Mouse (Mus musculus): ENCODE results near the gene 1700025G04Rik. TPM values are rescaled to one million over a fixed set of nuclear protein-coding genes. Genes with fewer than 3 reads are reported as not detected.

Gene 1700025G04Rik
- polyA plus RNA-seq (2014; fragmentation: Nextera tagmentation; extraction: Ambion mirVana) = 29.1 and 30.2 TPM in 2 replicates

DNA sequence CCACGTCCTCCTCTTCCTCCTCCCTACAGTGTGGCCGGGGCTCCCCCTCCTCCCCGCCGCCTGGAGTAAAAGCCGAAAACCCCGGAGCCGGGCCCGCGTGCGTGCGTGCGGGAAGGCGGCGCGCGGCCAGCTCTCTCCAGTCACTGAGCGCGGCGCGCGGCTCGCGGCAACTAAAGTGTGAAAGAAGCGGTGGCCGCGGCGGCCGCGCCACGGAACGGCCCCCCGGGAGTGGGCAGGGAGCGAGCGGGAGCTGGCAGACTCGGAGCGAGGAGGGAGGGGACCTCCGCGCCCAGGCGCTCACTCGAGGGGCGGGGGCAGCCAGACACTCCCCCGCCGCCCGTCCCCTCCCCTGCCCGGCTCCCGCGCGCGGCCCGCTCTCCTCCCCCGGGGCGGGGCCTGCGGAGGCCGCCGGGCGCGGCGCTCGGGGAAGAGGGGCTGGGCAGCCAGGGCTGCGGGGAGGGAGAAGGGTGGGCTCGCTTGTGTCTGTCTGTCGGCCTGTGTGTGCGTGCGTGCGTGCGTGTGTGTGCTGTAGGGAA lies at the start of gene 1700025G04Rik:
1700025G04Rik (minus strand) TSS at position 108 of the 536 bp plus-strand sequence.
- peaks cover 32% of the 10 kb centered on the region for H3K4me1 ChIP-seq (ENCODE audit: control insufficient read depth, insufficient read depth, low read length)
- peak within 1 kb of the TSS; percentile 79 for H3K4me3 ChIP-seq (ENCODE audit: low read depth, low read length)
- peak; percentile 90 for ATAC-seq (ENCODE audit: low read depth)
- H3K9ac ChIP-seq (replicated peaks; ENCODE audit: low read depth, low read length) = peak within 1 kb of the TSS; percentile 97
- WGBS = under 1% methylated on average over 45 of the region's 66 CpGs
- H3K27ac ChIP-seq (ENCODE audit: low read depth, low read length) = peak within 1 kb of the TSS; percentile 99
- H3K4me2 ChIP-seq (ENCODE audit: low read depth, low read length) = peak within 1 kb of the TSS; percentile 58
- H3K27me3 ChIP-seq (ENCODE audit: control insufficient read depth, insufficient read depth, low read length) = no peaks in the 10 kb centered on the region
- H3K9me3 ChIP-seq (ENCODE audit: control insufficient read depth, low read length) = no peaks in the 10 kb centered on the region
- no peaks in the 10 kb centered on the region for H3K36me3 ChIP-seq (ENCODE audit: control insufficient read depth, insufficient read depth, low read length)

DNA sequence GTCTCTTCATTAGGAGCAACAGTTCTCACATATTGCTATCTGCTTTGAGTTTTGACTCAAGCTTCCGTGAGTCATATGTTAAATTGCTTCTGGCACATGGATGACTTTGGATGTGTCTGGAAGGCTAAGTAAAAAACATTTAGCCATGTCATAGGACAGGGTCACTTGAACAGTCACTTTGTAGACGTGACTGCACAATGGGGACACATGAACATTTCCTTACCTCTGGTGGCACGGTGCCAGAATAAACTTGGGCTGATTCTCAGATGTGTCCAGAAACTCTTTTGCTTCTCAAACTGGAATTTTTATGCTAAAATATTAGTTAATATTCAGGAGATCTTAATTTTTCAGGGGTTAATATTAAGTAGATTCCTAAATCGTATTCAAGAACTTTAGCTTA lies 49.6 kb upstream of the 1700025G04Rik start:
- Histone ChIP-seq H3K4me2 (ENCODE audit: low read depth, low read length) (no peak overlapping the region), H3K9me3 (ENCODE audit: control insufficient read depth, low read length) (peaks cover 4% of the 10 kb centered on the region), H3K4me3 (ENCODE audit: low read depth, low read length) (no peak overlapping the region), H3K27ac (ENCODE audit: low read depth, low read length) (no peak overlapping the region), H3K9ac (replicated peaks; ENCODE audit: low read depth, low read length) (no peak overlapping the region), H3K27me3 (ENCODE audit: control insufficient read depth, insufficient read depth, low read length) (no peaks in the 10 kb centered on the region), H3K4me1 (ENCODE audit: control insufficient read depth, insufficient read depth, low read length) (no peaks in the 10 kb centered on the region), H3K36me3 (ENCODE audit: control insufficient read depth, insufficient read depth, low read length) (no peaks in the 10 kb centered on the region)
- 86% methylated on average over 4 of the region's 4 CpGs for WGBS
- no peak for ATAC-seq (ENCODE audit: low read depth)

DNA sequence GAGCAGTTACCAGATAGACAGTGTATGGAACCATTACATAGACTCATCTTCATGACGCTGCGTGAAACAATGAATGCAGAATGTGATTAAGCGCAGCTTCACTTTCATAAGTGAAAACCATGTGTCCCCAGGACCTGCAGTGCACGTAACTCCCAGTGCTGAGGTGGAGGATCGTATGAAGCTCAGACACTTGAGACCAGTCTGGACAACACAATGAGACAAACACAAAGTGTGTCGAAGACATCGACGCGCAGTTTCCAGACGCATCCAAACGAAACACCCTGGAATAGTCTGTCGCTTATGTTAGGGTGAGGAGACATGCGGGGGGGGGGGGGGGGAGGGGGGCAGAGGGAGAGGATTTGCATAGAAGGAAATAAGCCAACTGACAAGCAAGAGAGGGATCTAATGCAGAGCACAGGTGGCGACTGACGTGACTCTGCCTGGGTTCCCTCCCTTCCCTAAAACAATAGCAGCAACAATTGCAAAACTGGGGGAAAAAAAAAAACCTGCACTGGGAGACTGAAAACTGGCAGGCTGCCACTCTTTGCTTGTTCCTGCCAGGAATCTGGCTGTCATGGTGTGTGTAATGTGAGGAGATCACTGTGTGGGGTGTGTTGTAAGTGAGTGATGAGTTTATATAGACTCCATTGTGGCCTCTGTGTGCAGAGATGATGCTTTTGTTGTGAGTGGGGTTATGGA lies 40.3 kb upstream of the 1700025G04Rik start:
- no peaks in the 10 kb centered on the region for H3K9me3 ChIP-seq (ENCODE audit: control insufficient read depth, low read length)
- no peak overlapping the region for H3K9ac ChIP-seq (replicated peaks; ENCODE audit: low read depth, low read length)
- no peaks in the 10 kb centered on the region for H3K27me3 ChIP-seq (ENCODE audit: control insufficient read depth, insufficient read depth, low read length)
- no peak overlapping the region for H3K27ac ChIP-seq (ENCODE audit: low read depth, low read length)
- no peak for ATAC-seq (ENCODE audit: low read depth)
- no peaks in the 10 kb centered on the region for H3K4me1 ChIP-seq (ENCODE audit: control insufficient read depth, insufficient read depth, low read length)
- H3K4me3 ChIP-seq (ENCODE audit: low read depth, low read length) = no peak overlapping the region
- no peaks in the 10 kb centered on the region for H3K36me3 ChIP-seq (ENCODE audit: control insufficient read depth, insufficient read depth, low read length)
- H3K4me2 ChIP-seq (ENCODE audit: low read depth, low read length) = no peak overlapping the region
- WGBS = 67% methylated on average over 14 of the region's 15 CpGs

DNA sequence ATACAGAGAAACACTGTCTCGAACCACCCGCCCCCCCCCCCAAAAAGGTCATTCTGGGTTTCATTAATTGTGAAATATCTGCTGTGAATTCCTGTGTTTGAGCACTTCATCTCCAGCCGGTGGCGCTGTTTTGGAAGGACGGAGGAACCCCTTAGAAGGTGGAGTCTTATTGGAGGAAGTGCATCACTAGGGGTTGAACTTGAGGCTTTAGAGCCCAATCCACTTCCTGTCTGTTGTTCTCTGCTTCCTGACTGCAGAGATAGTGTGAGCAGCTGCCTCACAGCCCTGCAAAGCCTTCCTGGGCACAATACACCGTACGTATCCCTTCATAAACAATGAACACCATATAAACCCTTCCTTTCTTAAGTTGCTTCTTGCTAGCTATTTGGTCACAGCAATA lies 35.5 kb upstream of the 1700025G04Rik start:
- no peaks in the 10 kb centered on the region for H3K4me1 ChIP-seq (ENCODE audit: control insufficient read depth, insufficient read depth, low read length)
- ATAC-seq (ENCODE audit: low read depth) = no peak
- H3K9ac ChIP-seq (replicated peaks; ENCODE audit: low read depth, low read length) = no peak overlapping the region
- H3K4me2 ChIP-seq (ENCODE audit: low read depth, low read length) = no peak overlapping the region
- H3K36me3 ChIP-seq (ENCODE audit: control insufficient read depth, insufficient read depth, low read length) = no peaks in the 10 kb centered on the region
- WGBS = 94% methylated on average over 7 of the region's 7 CpGs
- no peak overlapping the region for H3K4me3 ChIP-seq (ENCODE audit: low read depth, low read length)
- no peak overlapping the region for H3K27ac ChIP-seq (ENCODE audit: low read depth, low read length)
- H3K9me3 ChIP-seq (ENCODE audit: control insufficient read depth, low read length) = no peaks in the 10 kb centered on the region
- no peaks in the 10 kb centered on the region for H3K27me3 ChIP-seq (ENCODE audit: control insufficient read depth, insufficient read depth, low read length)

DNA sequence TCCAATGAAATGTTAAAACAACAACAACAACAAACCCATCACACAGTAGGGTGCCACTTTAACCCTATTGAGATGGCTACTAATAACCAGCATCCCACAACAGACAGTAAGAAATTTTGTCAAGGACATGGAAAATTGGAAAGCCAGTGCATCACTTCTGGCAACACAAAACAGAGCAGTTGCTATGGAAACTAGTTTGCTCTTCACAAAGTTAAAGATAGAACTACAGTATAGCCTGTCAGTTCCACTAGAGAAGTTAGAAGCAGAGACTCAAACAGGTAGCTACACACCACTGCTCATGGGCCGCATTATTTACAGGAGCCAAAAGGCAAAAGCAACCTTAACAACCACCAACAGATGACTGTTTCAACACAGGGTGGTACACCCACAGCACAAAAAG lies 20.2 kb upstream of the 1700025G04Rik start:
- H3K4me3 ChIP-seq (ENCODE audit: low read depth, low read length) = no peak overlapping the region
- WGBS = 97% methylated on average over 1 of the region's 1 CpGs

DNA sequence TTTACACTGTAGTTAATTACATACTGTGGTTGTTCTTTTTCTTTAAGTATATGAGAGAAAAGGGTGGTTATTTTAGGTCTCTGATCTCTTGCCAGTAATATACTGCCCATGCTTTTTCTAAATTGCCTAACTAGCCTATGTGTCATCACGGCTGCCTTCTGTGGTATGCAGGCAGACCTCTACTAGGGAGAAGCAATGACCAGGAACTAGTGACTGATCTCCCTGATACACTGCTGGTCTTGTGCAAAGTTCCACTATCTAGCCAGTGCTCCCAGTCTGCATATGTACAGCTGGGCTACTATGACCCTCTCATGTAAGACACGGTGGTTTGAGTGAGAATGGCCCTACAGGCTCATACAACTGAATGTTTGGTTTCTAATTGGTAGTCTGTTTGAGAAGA lies 16.2 kb upstream of the 1700025G04Rik start:
- H3K27me3 ChIP-seq (ENCODE audit: control insufficient read depth, insufficient read depth, low read length) = no peaks in the 10 kb centered on the region
- H3K4me1 ChIP-seq (ENCODE audit: control insufficient read depth, insufficient read depth, low read length) = no peaks in the 10 kb centered on the region

More for the DNA sequence above, 20.2 kb upstream of the 1700025G04Rik start:
- Histone ChIP-seq H3K27me3 (ENCODE audit: control insufficient read depth, insufficient read depth, low read length) (no peaks in the 10 kb centered on the region), H3K4me1 (ENCODE audit: control insufficient read depth, insufficient read depth, low read length) (no peaks in the 10 kb centered on the region), H3K27ac (ENCODE audit: low read depth, low read length) (no peak overlapping the region), H3K4me2 (ENCODE audit: low read depth, low read length) (no peak overlapping the region), H3K9ac (replicated peaks; ENCODE audit: low read depth, low read length) (no peak overlapping the region), H3K9me3 (ENCODE audit: control insufficient read depth, low read length) (no peaks in the 10 kb centered on the region), H3K36me3 (ENCODE audit: control insufficient read depth, insufficient read depth, low read length) (no peaks in the 10 kb centered on the region)
- ATAC-seq (ENCODE audit: low read depth) = no peak

DNA sequence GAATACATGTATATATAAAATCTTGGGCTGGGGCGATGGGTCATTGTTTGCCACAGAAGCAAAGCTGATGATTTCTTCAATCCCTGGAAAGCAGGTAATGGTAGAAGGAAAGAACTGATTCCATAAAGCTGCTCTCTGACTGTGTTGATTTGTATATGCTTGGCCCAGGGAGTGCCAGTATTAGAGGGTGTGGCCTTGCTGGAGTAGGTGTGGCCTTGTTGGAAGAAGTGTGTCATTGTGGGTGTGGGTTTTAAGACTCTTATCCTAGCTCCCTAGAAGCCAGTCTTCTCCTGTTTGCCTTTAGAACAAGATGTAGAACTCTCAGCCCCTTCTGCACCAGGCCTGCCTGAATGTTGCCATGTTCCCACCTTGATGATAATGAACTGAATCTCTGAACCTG lies 15.3 kb upstream of the 1700025G04Rik start:
- ATAC-seq (ENCODE audit: low read depth) = no peak
- Histone ChIP-seq H3K9me3 (ENCODE audit: control insufficient read depth, low read length) (no peaks in the 10 kb centered on the region), H3K27ac (ENCODE audit: low read depth, low read length) (no peak overlapping the region), H3K4me1 (ENCODE audit: control insufficient read depth, insufficient read depth, low read length) (no peaks in the 10 kb centered on the region), H3K27me3 (ENCODE audit: control insufficient read depth, insufficient read depth, low read length) (no peaks in the 10 kb centered on the region), H3K9ac (replicated peaks; ENCODE audit: low read depth, low read length) (no peak overlapping the region), H3K36me3 (ENCODE audit: control insufficient read depth, insufficient read depth, low read length) (no peaks in the 10 kb centered on the region), H3K4me2 (ENCODE audit: low read depth, low read length) (no peak overlapping the region), H3K4me3 (ENCODE audit: low read depth, low read length) (no peak overlapping the region)
- 98% methylated on average over 1 of the region's 1 CpGs for WGBS

More for the DNA sequence above, 16.2 kb upstream of the 1700025G04Rik start:
- Histone ChIP-seq H3K4me3 (ENCODE audit: low read depth, low read length) (no peak overlapping the region), H3K9me3 (ENCODE audit: control insufficient read depth, low read length) (no peaks in the 10 kb centered on the region), H3K9ac (replicated peaks; ENCODE audit: low read depth, low read length) (no peak overlapping the region), H3K36me3 (ENCODE audit: control insufficient read depth, insufficient read depth, low read length) (no peaks in the 10 kb centered on the region), H3K27ac (ENCODE audit: low read depth, low read length) (no peak overlapping the region), H3K4me2 (ENCODE audit: low read depth, low read length) (no peak overlapping the region)
- 84% methylated on average over 2 of the region's 2 CpGs for WGBS
- ATAC-seq (ENCODE audit: low read depth) = no peak

DNA sequence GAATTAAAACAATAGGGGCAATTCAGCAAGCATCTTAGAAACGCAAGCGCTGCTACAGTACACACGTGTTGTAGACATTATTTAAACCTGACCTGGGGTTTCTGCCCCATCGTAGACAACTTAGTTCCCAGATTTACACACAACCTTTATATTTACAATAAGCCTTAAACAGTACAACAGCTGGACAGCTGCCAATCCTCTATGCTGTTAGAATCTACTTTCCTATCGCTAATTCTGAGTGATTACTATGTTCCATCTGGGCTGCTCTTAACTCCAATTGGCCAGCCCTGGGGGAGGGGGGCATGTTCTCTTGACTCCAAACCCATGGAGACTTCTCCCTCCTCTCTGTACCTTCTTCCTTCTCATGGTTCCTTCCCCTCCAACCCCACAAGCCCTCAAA lies 11.8 kb upstream of the 1700025G04Rik start:
- H3K4me1 ChIP-seq (ENCODE audit: control insufficient read depth, insufficient read depth, low read length) = no peaks in the 10 kb centered on the region
- H3K9me3 ChIP-seq (ENCODE audit: control insufficient read depth, low read length) = no peaks in the 10 kb centered on the region
- H3K27me3 ChIP-seq (ENCODE audit: control insufficient read depth, insufficient read depth, low read length) = no peaks in the 10 kb centered on the region
- no peak for ATAC-seq (ENCODE audit: low read depth)
- no peak overlapping the region for H3K4me2 ChIP-seq (ENCODE audit: low read depth, low read length)
- H3K36me3 ChIP-seq (ENCODE audit: control insufficient read depth, insufficient read depth, low read length) = no peaks in the 10 kb centered on the region
- 31% methylated on average over 5 of the region's 5 CpGs for WGBS
- no peak overlapping the region for H3K27ac ChIP-seq (ENCODE audit: low read depth, low read length)
- H3K9ac ChIP-seq (replicated peaks; ENCODE audit: low read depth, low read length) = no peak overlapping the region
- no peak overlapping the region for H3K4me3 ChIP-seq (ENCODE audit: low read depth, low read length)

DNA sequence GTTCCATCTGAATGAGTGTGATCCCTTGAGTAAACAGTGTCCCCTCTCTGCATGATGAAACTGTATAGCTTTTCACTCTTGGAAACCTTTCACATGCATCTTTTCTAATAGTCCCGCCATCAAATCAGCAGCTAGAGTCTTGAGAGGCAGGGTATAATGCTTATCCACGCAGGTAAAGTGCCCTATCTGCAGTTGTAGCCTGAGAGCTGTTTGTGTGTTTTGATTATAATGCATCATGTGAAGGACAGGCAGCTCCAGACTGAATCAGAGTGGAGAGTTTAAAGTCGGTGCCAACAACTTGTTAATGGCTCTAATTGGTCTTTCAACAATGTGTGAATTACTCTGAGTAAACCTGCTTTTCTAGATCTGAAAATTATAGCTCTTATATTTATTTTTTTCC lies 6.1 kb upstream of the 1700025G04Rik start:
- no peaks in the 10 kb centered on the region for H3K27me3 ChIP-seq (ENCODE audit: control insufficient read depth, insufficient read depth, low read length)
- H3K9me3 ChIP-seq (ENCODE audit: control insufficient read depth, low read length) = no peaks in the 10 kb centered on the region
- H3K4me3 ChIP-seq (ENCODE audit: low read depth, low read length) = no peak overlapping the region
- H3K4me1 ChIP-seq (ENCODE audit: control insufficient read depth, insufficient read depth, low read length) = no peaks in the 10 kb centered on the region
- WGBS = 48% methylated on average over 3 of the region's 3 CpGs
- H3K4me2 ChIP-seq (ENCODE audit: low read depth, low read length) = no peak overlapping the region
- H3K9ac ChIP-seq (replicated peaks; ENCODE audit: low read depth, low read length) = no peak overlapping the region
- H3K36me3 ChIP-seq (ENCODE audit: control insufficient read depth, insufficient read depth, low read length) = no peaks in the 10 kb centered on the region
- H3K27ac ChIP-seq (ENCODE audit: low read depth, low read length) = no peak overlapping the region
- no peak for ATAC-seq (ENCODE audit: low read depth)

Data from neural tube, embryonic 14.5 days (tissue).